Comparison of ENCODE assay signal across 25 mouse cellular contexts in the genomic region with DNA sequence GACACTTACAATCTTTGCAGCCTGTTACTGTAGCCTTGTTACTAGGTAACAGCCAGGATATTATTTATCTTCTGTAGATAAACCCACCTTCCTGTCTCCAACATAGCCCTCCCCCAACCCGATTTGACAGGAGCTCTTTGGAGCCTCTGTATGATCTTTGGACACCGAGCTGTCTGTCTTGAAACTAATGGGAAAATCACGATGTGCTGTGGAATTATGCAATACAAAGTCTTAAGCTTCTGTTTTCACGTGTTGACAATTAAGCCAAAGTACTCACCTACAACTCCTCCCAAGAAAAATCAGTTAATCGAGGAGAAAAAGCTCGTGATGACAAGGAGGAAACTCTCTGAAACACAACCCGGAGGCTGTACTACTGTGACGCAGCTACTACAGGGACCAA.
"Had no signal": no experiment of that assay in that cellular context is flagged by ENCODE, and none has a peak within 500 bp of the region (broad histone marks: within the 10 kb centered on the region; RNA-seq: fewer than 3 reads in every experiment).

No protein-coding gene starts in this region.

- H3K9me3 ChIP-seq: heart, embryonic 10.5 days; hindbrain, embryonic 10.5 days; hindbrain, embryonic 12.5 days; hindbrain, embryonic 15.5 days; intestine, embryonic 15.5 days; limb, embryonic 10.5 days; limb, embryonic 12.5 days; liver, embryonic 13.5 days; liver, embryonic 15.5 days had no signal

- H3K4me1 ChIP-seq: heart, embryonic 10.5 days; heart, embryonic 12.5 days; hindbrain, embryonic 10.5 days; hindbrain, embryonic 12.5 days; hindbrain, embryonic 15.5 days; intestine, embryonic 15.5 days; limb, embryonic 10.5 days; limb, embryonic 12.5 days; liver, embryonic 13.5 days; liver, embryonic 15.5 days had no signal

- H3K27me3 ChIP-seq: heart, embryonic 12.5 days; hindbrain, embryonic 12.5 days; hindbrain, embryonic 15.5 days; intestine, embryonic 15.5 days; limb, embryonic 12.5 days; liver, embryonic 13.5 days; liver, embryonic 15.5 days had no signal

- ATAC-seq: forebrain, embryonic 16.5 days; inflammation-experienced regulatory T-cells, adult 6 months; intestine, embryonic 15.5 days; liver, postnatal 0 days had no signal

- H3K36me3 ChIP-seq: heart, embryonic 10.5 days; heart, embryonic 12.5 days; hindbrain, embryonic 10.5 days; hindbrain, embryonic 12.5 days; hindbrain, embryonic 15.5 days; intestine, embryonic 15.5 days; limb, embryonic 10.5 days; limb, embryonic 12.5 days; liver, embryonic 13.5 days; liver, embryonic 15.5 days had no signal

- H3K4me2 ChIP-seq: heart, embryonic 12.5 days; hindbrain, embryonic 12.5 days; hindbrain, embryonic 15.5 days; intestine, embryonic 15.5 days; limb, embryonic 12.5 days; liver, embryonic 11.5 days; liver, embryonic 13.5 days; liver, embryonic 15.5 days had no signal

- H3K27ac ChIP-seq: gastrocnemius, adult 2 months; heart, embryonic 10.5 days; hindbrain, embryonic 10.5 days; hindbrain, embryonic 12.5 days; hindbrain, embryonic 15.5 days; intestine, embryonic 15.5 days; kidney, postnatal 0 days; layer of hippocampus, adult 2 months; left cerebral cortex, adult 2 months; limb, embryonic 10.5 days; limb, embryonic 12.5 days; liver, embryonic 13.5 days; liver, embryonic 15.5 days had no signal

- H3K9ac ChIP-seq: heart, embryonic 12.5 days; hindbrain, embryonic 12.5 days; hindbrain, embryonic 15.5 days; intestine, embryonic 15.5 days; limb, embryonic 12.5 days; liver, embryonic 13.5 days; liver, embryonic 15.5 days; liver, postnatal 0 days had no signal

- DNase-seq: gastrocnemius, adult 2 months; gastrocnemius, postnatal 10 days; gastrocnemius, postnatal 25 days; heart, adult 18-20 months; heart, postnatal 10 days; heart, postnatal 4 days; kidney, postnatal 4 days; liver; liver, embryonic 13.5 days; liver, postnatal 0 days had no signal

- H3K4me3 ChIP-seq: gastrocnemius, adult 2 months; heart, embryonic 10.5 days; heart, embryonic 12.5 days; hindbrain, embryonic 10.5 days; hindbrain, embryonic 12.5 days; hindbrain, embryonic 15.5 days; intestine, embryonic 15.5 days; layer of hippocampus, adult 2 months; left cerebral cortex, adult 2 months; limb, embryonic 10.5 days; limb, embryonic 12.5 days; liver, embryonic 13.5 days; liver, embryonic 15.5 days had no signal
